Mouse (Mus musculus): ENCODE results near the gene E2f4. TPM values are rescaled to one million over a fixed set of nuclear protein-coding genes. Genes with fewer than 3 reads are reported as not detected.
A peak's percentile ranks its signal among the peaks of the same experiment; 100 is the strongest.

The E2f4 gene
- polyA plus RNA-seq, 1 experiment from 2014 or later = 120 TPM

GRCm38 (mm10) chr8:105339886-105340635, 42.6 kb downstream of the E2f4 start:
- Histone ChIP-seq H3K27me3 (ENCODE audit: insufficient read depth, poor library complexity, severe bottlenecking) (peaks cover 11% of the 10 kb centered on the region; the same call in 1 of the 2 replicates), H3K36me3 (peaks cover 38% of the 10 kb centered on the region), H3K9me3 (no peaks in the 10 kb centered on the region), H3K4me3 (no peak overlapping the region), H3K4me1 (replicated peaks) (peaks cover 15% of the 10 kb centered on the region), H3K27ac (no peak overlapping the region)
- no peak for DNase-seq (ENCODE audit: low spot score)
- 85% methylated on average over 6 of the region's 6 CpGs for WGBS

DNA sequence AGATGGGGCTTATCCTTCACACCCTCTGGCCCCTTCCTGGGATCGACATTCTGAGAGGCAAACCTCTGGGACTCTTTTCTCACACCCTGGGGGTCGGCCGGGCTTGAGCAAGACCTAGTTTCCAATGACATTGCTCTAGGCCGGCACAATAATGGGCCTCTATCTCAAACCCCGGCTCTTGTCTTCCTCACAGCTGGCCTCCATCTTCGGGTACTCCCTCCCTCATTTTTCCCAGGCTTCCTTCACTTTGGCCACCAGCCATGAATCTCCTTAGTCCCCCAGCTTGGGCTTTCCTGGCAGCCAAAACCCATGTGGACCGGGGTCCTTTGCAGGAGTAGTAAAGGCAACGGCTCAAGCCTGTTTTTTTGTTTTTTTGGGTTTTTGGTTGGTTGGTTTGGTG, 43.9 kb downstream of the E2f4 start:
- Histone ChIP-seq H3K4me1 (replicated peaks) (peaks cover 28% of the 10 kb centered on the region), H3K27me3 (ENCODE audit: insufficient read depth, poor library complexity, severe bottlenecking) (peaks cover 14% of the 10 kb centered on the region; the same call in 1 of the 2 replicates), H3K27ac (no peak overlapping the region), H3K36me3 (peaks cover 25% of the 10 kb centered on the region), H3K9me3 (no peaks in the 10 kb centered on the region), H3K4me3 (no peak overlapping the region)
- DNase-seq (ENCODE audit: low spot score) = no peak
- 50% methylated on average over 8 of the region's 8 CpGs for WGBS

GRCm38 (mm10) chr8:105342768-105343167, 45.3 kb downstream of the E2f4 start:
- H3K27me3 ChIP-seq (ENCODE audit: insufficient read depth, poor library complexity, severe bottlenecking) = 0 out of 2 replicates have a peak, but pooled peaks cover 10% of the 10 kb centered on the region
- WGBS = 81% methylated on average over 4 of the region's 4 CpGs
- H3K9me3 ChIP-seq = no peaks in the 10 kb centered on the region
- no peak for DNase-seq (ENCODE audit: low spot score)
- no peak overlapping the region for H3K4me3 ChIP-seq
- H3K27ac ChIP-seq = no peak overlapping the region
- peaks cover 42% of the 10 kb centered on the region for H3K4me1 ChIP-seq (replicated peaks)
- H3K36me3 ChIP-seq = peaks cover 11% of the 10 kb centered on the region

- no peaks in the 10 kb centered on the region for H3K36me3 ChIP-seq
- WGBS = 84% methylated on average over 8 of the region's 8 CpGs
Measured at GRCm38 (mm10) chr8:105343791-105344574, 46.5 kb downstream of the E2f4 start.

GRCm38 (mm10) chr8:105345061-105345975, 47.9 kb downstream of the E2f4 start:
- Histone ChIP-seq H3K27ac (peak overlapping the region; percentile 40; the same call in 1 of the 2 replicates), H3K9me3 (no peaks in the 10 kb centered on the region), H3K4me1 (replicated peaks) (peaks cover 64% of the 10 kb centered on the region), H3K36me3 (no peaks in the 10 kb centered on the region), H3K27me3 (ENCODE audit: insufficient read depth, poor library complexity, severe bottlenecking) (peaks cover 20% of the 10 kb centered on the region), H3K4me3 (peak overlapping the region; percentile 72; the same call in 1 of the 2 replicates)
- DNase-seq (ENCODE audit: low spot score) = no peak
- 68% methylated on average over 7 of the region's 7 CpGs for WGBS

More at GRCm38 (mm10) chr8:105343791-105344574, 46.5 kb downstream of the E2f4 start:
- Histone ChIP-seq H3K4me1 (replicated peaks) (peaks cover 54% of the 10 kb centered on the region), H3K27me3 (ENCODE audit: insufficient read depth, poor library complexity, severe bottlenecking) (0 out of 2 replicates have a peak, but pooled peaks cover 10% of the 10 kb centered on the region), H3K9me3 (no peaks in the 10 kb centered on the region), H3K27ac (no peak overlapping the region), H3K4me3 (no peak overlapping the region)
- DNase-seq (ENCODE audit: low spot score) = no peak

DNA sequence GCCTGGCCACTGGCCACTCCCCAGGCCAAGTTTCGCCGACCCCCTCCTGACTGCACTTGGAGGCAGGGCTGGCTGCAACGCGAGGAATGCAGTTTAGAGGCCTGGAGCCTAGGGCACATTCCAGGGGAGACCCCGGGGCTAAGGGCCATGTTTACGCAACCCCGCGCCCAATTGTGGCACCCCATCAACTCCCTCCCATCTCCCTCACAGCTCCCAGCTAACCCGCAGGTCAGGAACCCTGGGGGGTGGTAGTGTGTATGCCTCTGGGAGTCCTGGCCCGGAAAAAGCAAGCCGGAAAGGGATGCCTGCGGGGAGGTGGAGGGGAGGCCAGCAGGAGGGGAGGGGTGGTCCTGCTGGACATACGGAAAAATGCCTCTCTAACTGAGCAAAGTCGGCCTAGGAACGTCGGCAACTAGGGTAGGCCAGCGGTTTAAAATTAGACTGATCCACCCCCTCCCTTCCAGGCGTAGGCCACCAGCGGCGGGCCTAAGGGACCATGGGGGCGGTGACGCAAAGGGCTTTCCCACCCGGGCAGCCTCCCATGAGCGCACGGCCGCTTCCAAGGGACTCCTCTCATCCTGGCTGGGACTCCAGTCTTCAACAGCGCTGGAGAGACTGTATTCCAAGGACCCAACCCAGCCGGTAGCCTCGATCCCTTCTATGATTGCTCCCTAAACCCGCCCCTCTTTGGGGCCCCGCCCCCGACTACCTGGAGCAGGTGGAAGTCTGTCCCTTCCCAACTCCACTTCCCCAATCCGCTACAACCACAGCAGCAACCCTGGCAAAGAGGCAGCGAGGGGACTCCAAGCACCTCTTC, 49.4 kb downstream of the E2f4 start:
- H3K4me1 ChIP-seq (replicated peaks) = peaks cover 68% of the 10 kb centered on the region

GRCm38 (mm10) chr8:105347428-105348221, 50.2 kb downstream of the E2f4 start, which contains the start of gene Fhod1:
TSS of gene Fhod1 (minus strand) at chr8:105347953.
- under 1% methylated on average over 53 of the region's 53 CpGs for WGBS
- Histone ChIP-seq H3K27me3 (ENCODE audit: insufficient read depth, poor library complexity, severe bottlenecking) (peaks cover 31% of the 10 kb centered on the region), H3K27ac (peak within 1 kb of the TSS; percentile 90), H3K4me3 (peak within 1 kb of the TSS; percentile 72), H3K4me1 (replicated peaks) (peaks cover 68% of the 10 kb centered on the region), H3K9me3 (no peaks in the 10 kb centered on the region), H3K36me3 (no peaks in the 10 kb centered on the region)
- DNase-seq (ENCODE audit: low spot score) = peak; percentile 96

More for the DNA sequence above, 49.4 kb downstream of the E2f4 start:
- H3K27ac ChIP-seq = peak overlapping the region; percentile 90
- H3K4me3 ChIP-seq = peak overlapping the region; percentile 72
- peaks cover 31% of the 10 kb centered on the region for H3K27me3 ChIP-seq (ENCODE audit: insufficient read depth, poor library complexity, severe bottlenecking)
- no peaks in the 10 kb centered on the region for H3K36me3 ChIP-seq
- DNase-seq (ENCODE audit: low spot score) = peak; percentile 72
- H3K9me3 ChIP-seq = no peaks in the 10 kb centered on the region
- WGBS = under 1% methylated on average over 34 of the region's 34 CpGs

- under 1% methylated on average over 34 of the region's 34 CpGs for WGBS
- DNase-seq (ENCODE audit: low spot score) = peak; percentile 83
- Histone ChIP-seq H3K27me3 (ENCODE audit: insufficient read depth, poor library complexity, severe bottlenecking) (peaks cover 33% of the 10 kb centered on the region), H3K27ac (peak within 1 kb of the TSS; percentile 90), H3K4me1 (replicated peaks) (peaks cover 71% of the 10 kb centered on the region), H3K36me3 (no peaks in the 10 kb centered on the region), H3K4me3 (peak within 1 kb of the TSS; percentile 72), H3K9me3 (no peaks in the 10 kb centered on the region)
Measured at GRCm38 (mm10) chr8:105348450-105349095, 51.1 kb downstream of the E2f4 start, which contains the start of gene Slc9a5. TSS of gene Slc9a5 (plus strand) at chr8:105348843.

DNA sequence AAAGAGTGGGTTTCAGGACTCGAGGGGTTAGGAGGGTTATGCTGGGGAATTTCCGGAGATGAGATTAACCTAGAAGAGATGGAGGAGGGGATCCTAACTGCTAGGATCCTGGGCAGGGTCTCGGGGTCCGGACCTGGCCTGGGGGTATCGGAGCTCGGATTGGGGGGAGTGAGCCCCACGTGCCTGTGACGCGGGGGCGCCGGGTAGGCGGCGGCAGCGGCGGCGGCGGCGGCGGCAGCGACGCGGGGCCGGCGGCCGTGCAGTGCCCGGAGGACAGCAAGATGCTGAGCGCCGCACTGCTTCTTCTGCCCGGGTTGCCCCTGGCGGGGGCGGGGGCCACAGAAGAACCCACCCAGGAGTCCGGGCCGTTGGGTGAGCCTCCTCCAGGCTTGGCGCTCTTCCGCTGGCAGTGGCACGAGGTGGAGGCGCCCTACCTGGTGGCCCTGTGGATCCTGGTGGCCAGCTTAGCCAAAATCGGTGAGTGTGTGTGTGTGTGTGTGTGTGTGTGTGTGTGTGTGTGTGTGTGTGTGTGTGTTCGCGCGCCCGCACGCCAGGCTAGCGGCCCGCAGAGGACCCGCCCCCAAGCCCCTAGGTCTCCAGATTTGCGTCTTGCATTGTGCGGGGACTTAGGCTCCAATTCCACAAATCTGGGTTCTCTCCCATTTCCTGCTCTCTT, 51.8 kb downstream of the E2f4 start:
- no peaks in the 10 kb centered on the region for H3K9me3 ChIP-seq
- H3K27ac ChIP-seq = peak overlapping the region; percentile 90
- peaks cover 36% of the 10 kb centered on the region for H3K27me3 ChIP-seq (ENCODE audit: insufficient read depth, poor library complexity, severe bottlenecking)
- 0 out of 2 replicates have a peak, but pooled peaks cover 3% of the 10 kb centered on the region for H3K36me3 ChIP-seq
- H3K4me1 ChIP-seq (replicated peaks) = peaks cover 72% of the 10 kb centered on the region
- peak; percentile 62 for DNase-seq (ENCODE audit: low spot score)
- peak overlapping the region; percentile 72 for H3K4me3 ChIP-seq
- 1% methylated on average over 42 of the region's 48 CpGs for whole genome bisulfite sequencing

DNA sequence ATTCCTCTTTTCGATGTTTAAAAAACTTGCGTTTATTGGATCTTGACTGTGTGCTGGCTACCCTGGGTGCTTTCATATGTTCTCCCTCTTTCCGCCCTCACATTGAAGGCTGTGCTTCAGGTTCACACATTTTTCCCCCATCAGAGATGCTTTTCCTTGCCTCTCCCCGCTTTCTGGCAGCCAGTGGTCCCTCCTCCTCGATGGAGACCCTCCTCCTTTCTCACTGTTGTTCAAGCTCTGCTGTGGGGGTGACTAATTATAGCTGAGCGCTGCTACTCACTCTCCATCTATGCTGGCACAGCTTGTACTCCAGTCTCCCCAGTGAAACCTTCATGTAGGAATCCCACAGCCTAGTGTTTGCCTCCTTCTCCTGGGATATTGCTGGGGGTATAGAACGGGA, 52.7 kb downstream of the E2f4 start:
- DNase-seq (ENCODE audit: low spot score) = no peak
- H3K4me3 ChIP-seq = peak overlapping the region; percentile 72
- H3K4me1 ChIP-seq (replicated peaks) = peaks cover 70% of the 10 kb centered on the region

More for the DNA sequence above, 52.7 kb downstream of the E2f4 start:
- Histone ChIP-seq H3K27me3 (ENCODE audit: insufficient read depth, poor library complexity, severe bottlenecking) (peaks cover 36% of the 10 kb centered on the region), H3K27ac (no peak overlapping the region), H3K9me3 (no peaks in the 10 kb centered on the region), H3K36me3 (0 out of 2 replicates have a peak, but pooled peaks cover 3% of the 10 kb centered on the region)
- WGBS = 43% methylated on average over 7 of the region's 7 CpGs
